Mouse (Mus musculus) T-helper 17 cell (primary cell): ENCODE measurements at regions not wholly inside any gene's neighbourhood (a gene's known extent, or its start where the extent isn't known, plus 50 kb on each side); places are given as distances from the start of the nearest gene placed in this dataset.

Experiments used
- in situ Hi-C, 2 experiments: fragments of 300-600 bp; cut with MboI, MseI; formaldehyde crosslinking; loops; 1 replicate in 1 of 2; 2 replicates in 1 of 2; pipeline ENCODE4 v1.15.1; 2025; ENCODE audit warnings: high pct_unique_total_duplicates in 2 of 2

- in situ Hi-C loops = no loop called here
Observed at GRCm38 (mm10) chr6:121560852-121561251, 74.3 kb upstream of the A2m start.

- in situ Hi-C loops = no loop called here
Observed at GRCm38 (mm10) chr6:121560393-121560793, 74.8 kb upstream of the A2m start.

GRCm38 (mm10) chr6:121556481-121556880, 78.7 kb upstream of the A2m start:
- in situ Hi-C loops = loop anchor here in 1 of 2 experiments (5.0 to 10.0 kb wide), 2 partner anchors 49 to 838 kb away; no protein-coding TSS in a partner anchor

- in situ Hi-C loops = loop anchor here in 1 of 2 experiments (10.0 kb wide), 1 partner anchor 841 kb away; no protein-coding TSS in a partner anchor
Observed at GRCm38 (mm10) chr6:121553501-121554132, 80.1 kb upstream of the Iqsec3 start.

- in situ Hi-C loops = loop anchor here (10.0 to 25.0 kb wide), 2 partner anchors 349 to 571 kb away; partner anchors contain the start of gene Pex26 (in 1 of the 2)
Observed at GRCm38 (mm10) chr6:121533521-121533920, 60.0 kb upstream of the Iqsec3 start.

- in situ Hi-C loops = loop anchor here (10.0 to 25.0 kb wide), 2 partner anchors 348 to 571 kb away; partner anchors contain the start of gene Pex26 (in 1 of the 2)
Observed at GRCm38 (mm10) chr6:121532926-121533325, 59.4 kb upstream of the Iqsec3 start.

- in situ Hi-C loops = loop anchor here (10.0 to 25.0 kb wide), 2 partner anchors 347 to 570 kb away; partner anchors contain the start of gene Pex26 (in 1 of the 2)
Observed at GRCm38 (mm10) chr6:121531825-121532389, 58.4 kb upstream of the Iqsec3 start.

GRCm38 (mm10) chr6:121527281-121527680, 53.8 kb upstream of the Iqsec3 start:
- in situ Hi-C loops = loop anchor here in 1 of 2 experiments (25.0 kb wide), 1 partner anchor 565 kb away; no protein-coding TSS in a partner anchor

- in situ Hi-C loops = loop anchor here in 1 of 2 experiments (25.0 kb wide), 1 partner anchor 564 kb away; no protein-coding TSS in a partner anchor
Observed at GRCm38 (mm10) chr6:121526121-121526520, 52.6 kb upstream of the Iqsec3 start.

- in situ Hi-C loops = no loop called here
Observed at GRCm38 (mm10) chr6:121524613-121524970, 51.1 kb upstream of the Iqsec3 start.

GRCm38 (mm10) chr6:121523882-121524612, 50.6 kb upstream of the Iqsec3 start:
- in situ Hi-C loops = no loop called here
